Mouse (Mus musculus): ENCODE results near the gene Dnaaf5.

Dnaaf5 gene

DNA sequence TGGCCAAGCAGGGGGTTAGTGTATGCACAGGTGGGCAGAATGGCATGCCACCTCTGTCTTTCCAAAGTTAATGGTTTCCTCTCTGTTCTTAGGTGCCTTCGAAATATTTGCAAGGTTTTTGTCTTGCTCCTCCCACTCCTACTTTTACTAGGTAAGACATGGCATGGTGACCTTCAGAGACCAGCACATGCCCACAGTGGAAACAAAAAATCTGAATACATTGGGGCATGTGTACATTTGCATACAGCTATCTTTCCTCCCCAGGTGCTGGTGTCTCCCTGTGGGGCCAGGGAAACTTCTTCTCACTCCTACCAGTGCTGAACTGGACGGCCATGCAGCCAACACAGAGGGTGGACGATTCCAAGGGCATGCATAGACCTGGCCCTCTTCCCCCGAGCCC lies 84.4 kb downstream of the Dnaaf5 start:
- no peak for DNase-seq

Measured in lung, postnatal 4 days (tissue).